Mouse (Mus musculus) myocyte (in vitro differentiated cells): ENCODE measurements around the gene 4921524J17Rik.

Experiments
- POLR2A ChIP-seq: IDR thresholded peaks from one replicate; pipeline ENCODE4 v1.6.1; 2011; ENCODE audit warnings: low read depth, mild to moderate bottlenecking, control low read depth, moderate library complexity; ENCODE audit not compliant: insufficient read length
- TCF3 ChIP-seq: IDR thresholded peaks from one replicate; pipeline ENCODE4 v1.6.1; 2011; ENCODE audit warnings: low read depth, control low read depth; ENCODE audit not compliant: insufficient read length

DNA sequence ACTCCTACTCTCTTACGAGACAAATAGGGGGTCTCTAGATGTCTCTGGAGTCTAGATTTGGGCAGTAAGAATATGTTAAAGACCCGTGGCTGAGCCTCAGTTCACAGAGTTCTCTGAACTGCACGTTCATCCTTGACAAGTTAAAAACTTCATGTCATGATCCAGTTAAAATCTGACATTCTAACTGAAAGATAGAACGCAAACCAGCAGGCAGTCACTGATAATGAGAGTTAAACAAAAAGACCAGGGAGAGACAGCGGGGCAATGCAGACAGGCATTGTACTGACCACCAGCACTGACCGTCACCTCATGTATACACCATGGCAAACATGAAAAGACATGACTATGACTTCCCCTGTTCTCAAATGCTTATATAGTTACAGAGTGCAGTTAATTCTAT lies 69.2 kb downstream of the 4921524J17Rik start:
- TF ChIP-seq POLR2A, result no peak
- TF ChIP-seq TCF3, result no peak
